Mouse (Mus musculus) brain, embryonic 18.5 days (tissue): ENCODE data around the gene Mrpl24.
A peak's percentile ranks its signal among the peaks of the same experiment; 100 is the strongest.

Source experiments
- DNase-seq: peaks from one replicate; pipeline ENCODE4 v3.0.0-alpha.2; 2012; ENCODE audit warnings: low read depth, low spot score

The Mrpl24 gene

GRCm38 (mm10) chr3:87910573-87911141, 8.6 kb upstream of the Mrpl24 start:
- no peak for DNase-seq

- no peak for DNase-seq
These were observed 5.8 kb upstream of the Mrpl24 start for GRCm38 (mm10) chr3:87913491-87913890.

DNA sequence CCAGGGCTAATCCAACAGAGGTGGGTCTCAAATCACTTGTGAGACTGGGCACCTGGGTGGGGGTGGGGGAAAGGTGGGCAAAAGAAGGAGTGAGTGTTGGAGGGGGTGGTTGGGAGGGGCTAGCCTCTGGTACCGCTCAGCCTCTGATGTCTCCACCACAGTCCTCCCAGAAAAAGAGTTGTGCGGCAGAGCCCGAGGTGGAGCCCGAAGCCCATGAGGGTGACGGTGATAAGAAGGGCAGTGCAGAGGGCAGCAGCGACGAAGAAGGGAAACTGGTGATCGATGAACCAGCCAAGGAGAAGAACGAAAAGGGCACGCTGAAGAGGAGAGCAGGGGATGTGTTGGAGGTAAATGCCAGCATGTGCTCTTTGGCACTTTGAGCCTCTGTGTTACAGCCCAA, 5.4 kb upstream of the Mrpl24 start:
- no peak for DNase-seq

DNA sequence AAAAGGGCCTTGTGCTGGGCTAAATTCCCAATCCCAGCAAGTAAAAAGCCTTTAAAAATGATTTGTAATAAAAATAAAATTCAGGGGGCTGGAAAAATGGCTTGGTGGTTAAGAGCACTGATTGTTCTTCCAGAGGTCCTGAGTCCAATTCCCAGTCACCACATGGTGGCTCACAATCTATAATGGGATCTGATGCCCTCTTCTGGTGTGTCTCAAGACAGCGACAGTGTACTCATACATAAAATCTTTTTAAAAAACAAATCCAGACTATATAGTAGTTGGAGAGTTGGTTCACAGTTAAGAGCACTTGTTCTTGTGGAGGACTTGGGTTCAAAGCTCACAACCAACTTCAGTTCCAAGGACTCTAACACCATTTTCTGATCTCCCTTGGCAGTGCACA, 2.3 kb upstream of the Mrpl24 start:
- no peak for DNase-seq

DNA sequence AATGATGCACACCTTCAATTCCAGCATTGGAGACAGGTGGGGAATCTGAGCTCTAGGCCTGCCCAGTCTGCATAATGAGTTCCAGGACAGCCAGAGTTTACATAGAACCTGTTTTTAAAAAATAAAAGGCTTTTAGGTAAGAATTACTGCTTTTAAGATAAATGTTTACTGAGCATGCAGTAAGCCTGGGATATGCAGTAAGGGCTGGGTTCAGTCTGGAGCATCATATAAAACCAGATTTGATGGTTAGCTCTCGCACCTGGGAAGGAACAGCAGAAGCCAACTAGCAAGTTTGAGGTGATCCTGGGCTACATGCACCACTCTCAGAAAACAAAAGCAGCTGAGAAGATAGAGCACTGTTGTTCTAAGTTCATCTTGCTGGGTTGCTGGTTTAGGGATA, 755 bp upstream of the Mrpl24 start:
- DNase-seq: no peak

DNA sequence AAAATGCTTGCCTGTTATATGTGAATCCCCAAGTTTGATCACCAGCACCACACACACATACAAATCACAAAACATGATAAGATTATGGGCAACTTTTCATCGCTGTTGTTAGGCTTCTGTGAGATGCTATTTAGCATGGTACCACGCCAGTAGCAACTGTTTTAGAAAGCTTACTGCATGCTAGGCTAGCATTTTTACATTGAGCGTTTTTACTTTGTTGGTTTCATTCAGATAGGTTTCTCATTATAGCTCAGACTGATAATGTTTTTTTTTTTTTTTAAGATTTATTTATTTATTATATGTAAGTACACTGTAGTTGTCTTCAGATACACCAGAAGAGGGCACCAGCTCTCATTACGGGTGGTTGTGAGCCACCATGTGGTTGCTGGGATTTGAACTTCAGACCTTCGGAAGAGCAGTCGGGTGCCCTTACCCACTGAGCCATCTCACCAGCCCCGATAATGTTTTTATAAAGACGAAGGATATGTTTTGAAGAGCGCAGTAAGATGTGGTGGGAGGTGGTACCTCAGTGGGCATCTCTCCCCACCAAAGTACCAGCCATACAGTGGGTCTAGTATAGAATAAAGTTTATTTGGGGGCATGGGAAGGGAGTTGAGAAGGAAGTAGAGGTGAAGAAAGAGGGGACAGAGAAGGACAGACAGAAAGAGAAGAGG, 1.1 kb downstream of the Mrpl24 start:
- no peak for DNase-seq

- no peak for DNase-seq
These were observed 5.7 kb downstream of the Mrpl24 start for GRCm38 (mm10) chr3:87924996-87925395.

GRCm38 (mm10) chr3:87927452-87927851, 8.1 kb downstream of the Mrpl24 start:
- DNase-seq: no peak

DNA sequence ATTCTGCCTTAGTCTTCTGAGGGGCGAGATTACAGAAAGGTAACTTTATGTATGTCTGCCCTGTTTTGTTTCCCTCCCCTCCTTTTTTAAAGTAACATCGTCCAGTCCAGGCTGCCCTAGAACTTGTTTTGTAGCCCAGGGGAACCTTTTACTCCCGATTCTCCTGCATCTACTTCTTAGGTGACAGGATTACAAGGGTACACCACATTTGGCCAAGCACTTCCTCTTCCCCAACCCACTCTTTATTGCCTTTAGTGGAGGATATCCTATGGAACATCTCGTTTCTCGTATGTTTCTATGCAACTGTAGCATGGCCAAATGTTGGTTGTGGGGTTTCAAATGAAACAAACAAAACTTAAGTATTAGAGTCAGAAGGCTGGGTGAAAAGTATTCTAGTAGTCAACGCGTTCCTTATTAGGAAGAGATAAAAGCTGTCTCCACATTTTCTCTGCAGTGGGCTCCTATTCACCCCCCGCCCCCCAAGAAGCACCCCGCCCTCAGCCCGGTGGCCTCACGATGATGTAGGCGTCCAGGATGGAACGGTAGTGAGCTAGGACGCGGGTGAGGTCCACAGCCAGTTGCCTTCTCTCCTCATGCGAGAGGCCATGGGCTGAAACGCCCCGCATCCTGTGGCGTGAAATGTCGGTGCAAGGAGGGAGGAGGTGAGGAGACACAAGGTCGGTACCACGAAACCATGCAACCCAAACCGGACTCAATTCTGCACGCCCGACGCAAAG, 10.2 kb downstream of the Mrpl24 start:
- no peak for DNase-seq

GRCm38 (mm10) chr3:87930078-87930795, 10.9 kb downstream of the Mrpl24 start, which contains the start of the genes Isg20l2 and Rrnad1:
Isg20l2 (plus strand) TSS chr3:87930314.
Rrnad1 (minus strand) TSS chr3:87930717.
- DNase-seq: peak; percentile 96

DNA sequence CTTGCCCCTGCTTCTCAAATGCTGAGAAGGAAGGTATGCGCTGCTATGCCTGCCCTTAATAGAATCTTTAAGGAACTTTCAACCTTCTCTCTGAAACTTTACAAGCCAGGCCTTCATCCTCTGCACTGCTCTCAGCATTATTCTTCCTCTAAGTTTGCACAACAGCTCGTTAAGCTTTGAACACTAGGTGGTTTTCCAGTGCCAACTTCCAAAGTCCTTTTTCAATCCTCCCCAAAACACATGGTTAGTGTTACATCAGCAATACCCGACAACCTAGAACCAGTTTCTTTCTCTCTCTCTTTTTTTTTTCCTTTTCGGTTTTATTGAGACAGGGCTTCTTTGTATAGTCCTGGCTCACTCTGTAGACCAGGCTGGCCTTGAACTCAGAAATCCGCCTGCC, 14.7 kb downstream of the Mrpl24 start:
- DNase-seq: no peak

- DNase-seq: no peak
These were observed 15.2 kb downstream of the Mrpl24 start for GRCm38 (mm10) chr3:87934501-87934900.

DNA sequence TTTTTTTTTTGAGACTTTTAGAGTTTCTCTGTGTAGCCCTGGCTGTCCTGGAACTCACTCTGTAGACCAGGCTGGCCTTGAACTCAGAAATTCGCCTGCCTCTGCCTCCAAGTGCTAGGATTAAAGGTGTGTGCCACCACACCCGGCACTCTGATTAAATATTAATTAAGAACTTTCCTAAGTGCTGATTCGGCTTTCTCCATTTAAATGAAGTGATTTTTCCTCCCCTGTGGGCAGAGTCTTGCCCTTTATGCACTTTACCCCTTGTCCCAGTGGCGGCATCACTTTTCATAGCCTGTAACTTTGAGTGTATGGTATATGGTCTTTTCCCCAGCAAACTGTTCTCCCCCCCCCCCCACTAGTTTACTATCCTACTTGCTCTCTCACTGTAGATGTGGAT, 15.9 kb downstream of the Mrpl24 start:
- DNase-seq: no peak

DNA sequence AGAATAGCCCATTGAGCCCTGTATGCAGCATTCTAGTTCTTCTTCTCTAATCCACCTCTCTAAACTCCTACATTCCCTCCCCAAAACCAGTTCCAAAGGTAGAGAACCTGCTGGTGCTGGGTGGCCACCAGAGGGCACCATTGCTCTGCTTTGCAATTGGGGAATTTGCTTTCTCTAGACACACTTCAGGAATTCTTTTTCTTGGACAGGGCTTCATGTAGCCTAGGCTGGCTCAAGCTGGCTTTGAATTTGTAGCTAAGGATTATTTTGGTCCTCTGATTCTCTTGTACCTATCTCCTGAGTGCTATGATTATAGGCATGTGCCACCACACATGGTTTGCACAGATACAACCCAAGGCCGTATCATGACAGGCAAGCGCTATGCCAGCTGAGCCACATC, 16.5 kb downstream of the Mrpl24 start:
- DNase-seq: no peak

GRCm38 (mm10) chr3:87940611-87941010, 21.3 kb downstream of the Mrpl24 start:
- no peak for DNase-seq

DNA sequence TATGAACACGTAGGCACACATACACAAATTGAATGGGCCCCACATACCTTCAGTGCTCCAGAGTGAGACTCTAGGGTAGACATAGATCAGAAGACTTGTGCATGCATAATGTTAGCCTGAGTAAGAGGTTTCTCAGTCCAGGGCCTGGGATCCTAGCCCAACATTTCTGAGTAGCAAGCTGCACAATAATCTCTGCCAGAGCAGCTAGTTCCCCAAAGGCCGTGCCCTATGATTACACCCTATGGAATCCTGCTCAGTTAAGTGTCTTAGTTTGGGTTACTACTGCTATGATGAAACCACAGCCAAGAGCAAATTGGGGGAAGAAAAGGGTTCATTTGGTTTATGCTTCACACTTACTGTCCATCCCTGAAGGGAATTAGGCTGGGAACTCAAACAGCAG, 23.2 kb downstream of the Mrpl24 start:
- DNase-seq: no peak

DNA sequence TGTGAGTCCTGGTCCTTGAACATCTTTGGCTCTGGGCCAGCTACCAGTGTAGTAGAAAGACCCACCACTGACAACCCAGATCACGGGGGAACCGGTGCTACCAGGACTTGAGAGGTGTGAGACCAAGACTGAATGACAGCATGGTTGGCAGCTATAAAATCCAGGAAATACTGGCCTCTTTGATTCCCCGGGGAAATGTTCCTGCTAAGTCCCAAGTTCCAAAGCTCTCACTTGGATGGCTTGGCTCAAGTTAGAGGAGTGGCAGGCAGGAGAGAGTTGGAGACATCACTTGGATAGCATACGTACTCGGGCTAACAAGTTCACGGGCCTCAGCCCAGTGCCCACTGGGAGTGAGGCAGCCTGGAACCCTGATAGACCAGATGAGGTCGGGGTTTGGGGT, 24.3 kb downstream of the Mrpl24 start:
- no peak for DNase-seq

DNA sequence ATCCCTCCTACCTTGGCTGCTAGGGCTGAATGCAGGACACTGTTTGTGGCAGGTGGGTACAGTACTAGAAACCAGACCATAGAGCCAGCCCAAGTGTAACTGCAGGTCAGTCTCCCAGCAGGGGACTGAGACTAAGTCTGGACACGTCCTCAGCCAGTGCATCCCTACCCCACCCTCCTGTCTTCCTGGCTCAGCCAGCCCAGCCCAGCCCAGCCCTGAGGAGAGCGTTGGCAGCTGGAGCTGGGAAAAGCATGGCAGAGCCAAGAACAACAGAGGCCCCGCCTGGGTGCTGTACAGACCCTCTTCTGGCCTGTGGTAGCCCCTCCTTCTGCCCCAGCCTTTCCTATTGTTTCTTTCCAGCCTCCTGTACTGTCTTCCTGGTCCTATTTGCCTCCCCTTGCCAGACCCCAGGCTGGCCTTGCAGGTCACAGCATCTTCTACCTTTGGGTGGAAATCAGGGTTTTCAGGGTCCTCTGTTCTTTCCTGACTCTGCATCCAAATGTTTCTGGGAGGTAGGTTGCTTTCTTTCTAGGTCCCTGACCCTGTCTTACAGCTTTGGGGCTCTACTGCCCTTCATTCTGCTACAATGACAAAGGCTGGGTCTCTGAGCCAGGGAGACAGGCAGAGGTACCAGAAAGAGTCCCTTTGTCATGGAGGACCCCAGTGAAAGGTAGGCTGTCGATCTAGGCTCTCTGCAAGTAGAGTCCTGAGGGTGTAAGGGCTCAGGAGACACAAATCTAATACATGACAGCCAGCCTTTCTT, 25.7 kb downstream of the Mrpl24 start:
- DNase-seq: no peak

- no peak for DNase-seq
These were observed 26.7 kb downstream of the Mrpl24 start for GRCm38 (mm10) chr3:87945781-87946540.

DNA sequence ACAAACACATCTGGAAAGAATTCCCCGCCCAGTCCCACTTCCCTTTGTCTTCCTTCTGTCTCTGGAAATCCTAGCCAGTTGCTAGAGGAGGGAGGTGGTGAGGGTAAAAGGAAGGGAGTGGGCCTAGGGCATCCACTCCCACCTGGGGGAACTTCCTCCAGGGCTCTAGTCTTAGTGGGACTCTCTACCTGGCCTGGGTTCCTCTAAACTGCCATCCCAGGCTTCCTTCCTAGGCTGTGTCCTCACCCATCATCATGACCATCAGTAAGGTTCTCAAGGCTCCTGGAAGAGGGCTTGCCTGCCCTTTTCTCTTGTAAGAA, 27.2 kb downstream of the Mrpl24 start:
- no peak for DNase-seq
